Mouse (Mus musculus) ES-E14 (cell line): ENCODE measurements at regions not wholly inside any gene's neighbourhood (a gene's known extent, or its start where the extent isn't known, plus 50 kb on each side); places are given as distances from the start of the nearest gene placed in this dataset.

Experiments
- DNase-seq: peaks from one replicate; pipeline ENCODE4 v3.0.0-alpha.2; 2013; ENCODE audit warnings: low read depth, low spot score
- H3K27ac ChIP-seq: 2 replicates; pipeline ENCODE4 v1.5.1; 2012; ENCODE audit warnings: low read depth, mild to moderate bottlenecking, low read length, moderate library complexity, mixed read lengths; ENCODE audit not compliant: poor library complexity, insufficient read depth, severe bottlenecking
- H3K36me3 ChIP-seq: 2 replicates; pipeline ENCODE4 v1.6.1; 2012; ENCODE audit warnings: mild to moderate bottlenecking, low read length, moderate library complexity, mixed read lengths; ENCODE audit not compliant: control insufficient read depth, poor library complexity, insufficient read depth, severe bottlenecking
- H3K4me1 ChIP-seq, 2 experiments: fragments of 150-350 bp in 1 of 2; sonication (generic) in 1 of 2; 2 replicates each; pipeline ENCODE4 v1.6.1; 2012; ENCODE audit warnings: low read length in 2 of 2, mild to moderate bottlenecking in 1 of 2, mixed read lengths in 1 of 2; ENCODE audit not compliant: control insufficient read depth in 2 of 2, insufficient read depth in 2 of 2, poor library complexity in 1 of 2
- H3K4me3 ChIP-seq, 2 experiments: fragments of 150-350 bp in 1 of 2; sonication (generic) in 1 of 2; 2 replicates each; pipeline ENCODE4 v1.5.1; 2012; ENCODE audit warnings: low read length in 2 of 2, low read depth in 1 of 2, mild to moderate bottlenecking in 1 of 2, mixed read lengths in 1 of 2; ENCODE audit not compliant: insufficient read depth in 1 of 2, poor library complexity in 1 of 2, severe bottlenecking in 1 of 2
- H3K9ac ChIP-seq: 2 replicates; pipeline ENCODE4 v1.6.1; 2012; ENCODE audit warnings: low read depth, mild to moderate bottlenecking, low read length, mixed read lengths; ENCODE audit not compliant: poor library complexity, insufficient read depth, severe bottlenecking
- H3K9me3 ChIP-seq: fragments of 150-350 bp; sonication (generic); 2 replicates; pipeline ENCODE4 v1.6.1; 2012; ENCODE audit warnings: low read depth, mild to moderate bottlenecking, low read length; ENCODE audit not compliant: control insufficient read depth, insufficient read depth
- CHD2 ChIP-seq: IDR thresholded peaks from 2 replicates; pipeline ENCODE4 v1.6.1; 2014; ENCODE audit warnings: mild to moderate bottlenecking, low read depth, low read length, inconsistent platforms
- HCFC1 ChIP-seq: IDR thresholded peaks from 2 replicates; pipeline ENCODE4 v1.6.1; 2012; ENCODE audit warnings: low read length, inconsistent platforms, borderline replicate concordance; ENCODE audit not compliant: insufficient read depth
- MAFK ChIP-seq: IDR thresholded peaks from 2 replicates; pipeline ENCODE4 v1.6.1; 2014; ENCODE audit warnings: mild to moderate bottlenecking, low read depth, low read length, inconsistent platforms; ENCODE audit not compliant: insufficient read depth
- ZC3H11A ChIP-seq: IDR thresholded peaks from 2 replicates; pipeline ENCODE4 v1.6.1; 2012; ENCODE audit warnings: low read depth, mild to moderate bottlenecking, inconsistent platforms, low read length, borderline replicate concordance
- ZNF384 ChIP-seq: IDR thresholded peaks from 2 replicates; pipeline ENCODE4 v1.6.1; 2012; ENCODE audit warnings: low read depth, low read length, inconsistent platforms
- in situ Hi-C, 2 experiments: fragments of 600-800 bp; cut with MboI; formaldehyde crosslinking; loops; one replicate each; pipeline ENCODE4 v1.15.1; 2025; ENCODE audit warnings: low sequenced_read_pairs in 2 of 2, inconsistent platforms in 1 of 2; ENCODE audit not compliant: unreplicated experiment in 2 of 2

DNA sequence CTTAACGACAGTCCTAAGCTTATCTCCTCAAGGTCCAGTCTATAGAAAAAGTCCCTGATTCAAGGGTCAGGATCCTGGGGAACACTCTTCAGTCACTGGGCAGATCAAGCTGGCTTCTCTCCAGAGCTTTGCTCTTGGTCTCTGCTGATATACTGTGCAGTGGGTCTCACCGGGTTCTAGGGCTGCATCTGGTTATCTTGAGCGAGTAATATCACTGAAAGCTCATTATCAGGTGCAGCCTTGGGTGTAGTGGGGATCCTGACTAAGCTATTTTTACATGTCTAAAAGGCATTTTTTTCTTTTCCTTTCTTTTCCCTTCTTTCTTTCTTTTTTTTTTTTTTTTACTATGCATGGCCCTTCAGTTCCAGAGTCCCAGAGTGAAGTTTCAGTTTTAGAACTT lies 84.1 kb upstream of the Plcl2 start:
- TF ChIP-seq MAFK = no peak
- TF ChIP-seq ZNF384 = no peak
- TF ChIP-seq CHD2 = no peak
- TF ChIP-seq HCFC1 = no peak
- TF ChIP-seq ZC3H11A = no peak
- DNase-seq = no peak
- in situ Hi-C loops = no loop called here
- no peak overlapping the region for H3K27ac ChIP-seq
- H3K9ac ChIP-seq = no peak overlapping the region
- H3K4me1 ChIP-seq = peaks cover 9 to 10% of the 10 kb centered on the region in 2 experiments; a peak in 3 of 4 replicates
- H3K36me3 ChIP-seq = no peaks in the 10 kb centered on the region
- no peaks in the 10 kb centered on the region for H3K9me3 ChIP-seq
- H3K4me3 ChIP-seq = no peak overlapping the region

- DNase-seq = no peak
- Histone ChIP-seq H3K9me3 (no peaks in the 10 kb centered on the region), H3K4me3 (no peak overlapping the region), H3K36me3 (no peaks in the 10 kb centered on the region), H3K4me1 (peaks cover 9 to 10% of the 10 kb centered on the region in 2 experiments; a peak in 3 of 4 replicates), H3K27ac (no peak overlapping the region), H3K9ac (no peak overlapping the region)
- in situ Hi-C loops = no loop called here
- no peak for TF ChIP-seq ZC3H11A
- TF ChIP-seq CHD2 = no peak
- no peak for TF ChIP-seq HCFC1
- no peak for TF ChIP-seq MAFK
- TF ChIP-seq ZNF384 = no peak
Measured at GRCm38 (mm10) chr17:50425531-50425930, 83.7 kb upstream of the Plcl2 start.

GRCm38 (mm10) chr17:50426146-50426545 lies 83.1 kb upstream of the Plcl2 start:
- no peaks in the 10 kb centered on the region for H3K9me3 ChIP-seq
- no peaks in the 10 kb centered on the region for H3K36me3 ChIP-seq
- DNase-seq = no peak
- no peak overlapping the region for H3K9ac ChIP-seq
- H3K4me3 ChIP-seq = no peak overlapping the region
- peaks cover 9 to 10% of the 10 kb centered on the region in 2 experiments; a peak in 3 of 4 replicates for H3K4me1 ChIP-seq
- no peak overlapping the region for H3K27ac ChIP-seq
- no peak for TF ChIP-seq ZC3H11A
- peak; percentile 65 for TF ChIP-seq ZNF384
- in situ Hi-C loops = no loop called here

GRCm38 (mm10) chr17:50427331-50428003 lies 81.7 kb upstream of the Plcl2 start:
- Histone ChIP-seq H3K4me1 (peaks cover 9 to 10% of the 10 kb centered on the region in 2 experiments; a peak in 3 of 4 replicates), H3K27ac (peak overlapping the region; percentile 55; the same call in 1 of the 2 replicates), H3K9me3 (no peaks in the 10 kb centered on the region), H3K4me3 (peak overlapping the region in 1 of 2 experiments; percentile 40; a peak in 2 of 4 replicates), H3K36me3 (no peaks in the 10 kb centered on the region), H3K9ac (no peak overlapping the region)
- TF ChIP-seq ZC3H11A (no peak), MAFK (peak; percentile 62; the same call in 1 of the 2 replicates)
- peak; percentile 83 for DNase-seq
- in situ Hi-C loops = no loop called here

- H3K27ac ChIP-seq = no peak overlapping the region
- H3K9me3 ChIP-seq = no peaks in the 10 kb centered on the region
- in situ Hi-C loops = no loop called here
- H3K9ac ChIP-seq = no peak overlapping the region
- H3K4me1 ChIP-seq = peaks cover 9 to 10% of the 10 kb centered on the region in 2 experiments; a peak in 3 of 4 replicates
- no peaks in the 10 kb centered on the region for H3K36me3 ChIP-seq
- no peak overlapping the region for H3K4me3 ChIP-seq
- TF ChIP-seq ZNF384 (no peak), CHD2 (no peak), HCFC1 (no peak), MAFK (no peak), ZC3H11A (no peak)
- no peak for DNase-seq
Measured at GRCm38 (mm10) chr17:50428004-50428560, 81.1 kb upstream of the Plcl2 start.
